Mouse (Mus musculus) spleen, postnatal 10 days (tissue): Measurements from ENCODE around the gene Slc4a5.
A peak's percentile ranks its signal among the peaks of the same experiment; 100 is the strongest.

ENCODE experiments used
- DNase-seq, 2 experiments: peaks; one replicate each; pipeline ENCODE4 v3.0.0; 2021 to 2022; ENCODE audit warnings: low spot score in 2 of 2

Slc4a5 gene

DNA sequence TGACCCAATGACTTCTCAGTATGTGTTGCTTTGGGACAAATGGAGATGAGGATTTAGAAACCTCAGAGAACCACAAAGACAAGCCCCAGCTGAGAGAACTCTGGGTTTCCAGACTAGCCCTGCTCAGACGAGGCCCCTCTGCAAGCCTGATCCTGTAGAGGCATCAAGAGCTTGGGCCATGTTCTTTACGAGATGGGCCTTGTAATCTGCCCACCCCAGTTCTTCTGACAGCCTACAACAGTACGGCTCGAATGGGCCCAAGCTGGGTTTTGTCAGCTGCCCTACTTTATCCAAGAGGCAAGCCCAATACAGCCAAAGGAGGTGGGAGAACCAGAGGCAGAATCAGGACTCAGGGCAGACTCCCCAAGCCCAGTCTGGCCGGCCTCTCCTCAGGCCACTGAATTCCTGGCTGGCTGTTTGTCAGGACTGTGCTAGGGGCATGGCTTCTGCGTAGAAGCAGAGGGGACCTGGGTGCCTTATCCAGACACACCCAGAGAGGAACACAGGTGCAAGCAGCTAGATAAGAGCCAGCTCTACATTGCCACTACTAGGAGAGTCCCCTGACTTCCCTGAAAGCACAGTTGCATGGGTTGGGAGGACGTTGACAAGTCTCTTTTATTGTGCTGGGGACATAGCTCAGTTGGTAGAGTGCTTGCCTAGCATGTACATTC, 132.0 kb downstream of the Slc4a5 start:
- DNase-seq = peak; percentile 73 to 86

GRCm38 (mm10) chr6:83352666-83353410, 133.2 kb downstream of the Slc4a5 start:
- DNase-seq = no peak
